Mouse (Mus musculus) Muller cell, postnatal 12 days (primary cell): ENCODE measurements around the gene Pom121l2.

Experiments used
- DNase-seq: peaks from one replicate; pipeline ENCODE4 v3.0.0-alpha.2; 2015; ENCODE audit errors: inconsistent ontology term

Pom121l2 gene

GRCm38 (mm10) chr13:22019934-22020835, 39.2 kb downstream of the Pom121l2 start:
- no peak for DNase-seq

GRCm38 (mm10) chr13:22020901-22021339, 39.9 kb downstream of the Pom121l2 start:
- peak; percentile 75 for DNase-seq

- DNase-seq: peak; percentile 52
These were observed 40.6 kb downstream of the Pom121l2 start for GRCm38 (mm10) chr13:22021581-22021980.

- peak; percentile 85 for DNase-seq
These were observed 41.2 kb downstream of the Pom121l2 start for GRCm38 (mm10) chr13:22022241-22022640.

- DNase-seq: peak; percentile 90
These were observed 45.4 kb downstream of the Pom121l2 start for GRCm38 (mm10) chr13:22026058-22027031.

GRCm38 (mm10) chr13:22028673-22029460, 47.9 kb downstream of the Pom121l2 start:
- peak; percentile 92 for DNase-seq

- DNase-seq: no peak
These were observed 48.9 kb downstream of the Pom121l2 start for GRCm38 (mm10) chr13:22029928-22030327.

GRCm38 (mm10) chr13:22030493-22030892, 49.5 kb downstream of the Pom121l2 start:
- no peak for DNase-seq

GRCm38 (mm10) chr13:22033741-22034442, 52.9 kb downstream of the Pom121l2 start:
- DNase-seq: no peak

- no peak for DNase-seq
These were observed 53.7 kb downstream of the Pom121l2 start for GRCm38 (mm10) chr13:22034443-22035266.

- peak; percentile 93 for DNase-seq
These were observed 54.5 kb downstream of the Pom121l2 start, which contains the start of the genes Hist1h2ah and Hist1h2bk for GRCm38 (mm10) chr13:22035267-22036148. TSS of gene Hist1h2ah (minus strand) at chr13:22035568. TSS of gene Hist1h2bk (plus strand) at chr13:22035870.

- DNase-seq: no peak
These were observed 55.4 kb downstream of the Pom121l2 start for GRCm38 (mm10) chr13:22036149-22036956.

GRCm38 (mm10) chr13:22036986-22037385, 56.0 kb downstream of the Pom121l2 start:
- no peak for DNase-seq

- no peak for DNase-seq
These were observed 56.4 kb downstream of the Pom121l2 start for GRCm38 (mm10) chr13:22037415-22037814.
